Mouse (Mus musculus): ENCODE measurements around the gene Rbm7.

DNA sequence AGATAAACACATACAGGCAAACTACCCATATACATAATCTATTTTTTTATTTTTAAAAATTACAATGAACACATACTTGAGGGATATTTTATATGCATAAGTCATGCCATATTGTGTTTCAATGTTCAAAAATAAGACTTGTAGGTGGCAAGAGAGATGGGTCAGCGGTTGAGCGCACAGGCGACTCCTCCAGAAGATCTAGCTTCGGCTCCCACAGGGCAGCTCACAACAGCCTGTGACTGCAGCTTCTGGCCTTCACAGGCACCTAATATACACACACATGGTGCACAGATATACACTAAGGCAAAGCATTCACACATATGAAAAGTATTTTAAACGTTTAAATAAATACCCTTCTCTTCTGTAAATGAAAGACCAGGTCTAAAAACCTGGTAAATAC, 35.7 kb downstream of the Rbm7 start:
- no peak for TF ChIP-seq EP300 (IDR thresholded peaks at IDR 0.05; ENCODE audit: insufficient read depth, low read depth, low read length)
- TF ChIP-seq CTCF (IDR thresholded peaks at IDR 0.05): no peak

Data from heart, adult 2 months (tissue).